Mouse (Mus musculus) forebrain, embryonic 13.5 days (tissue): ENCODE results near the gene Mgat5. TPM values are rescaled to one million over a fixed set of nuclear protein-coding genes. Genes with fewer than 3 reads are reported as not detected.

Experiments
- ATAC-seq: fragments of 200-750 bp; cut with Nextera tagmentation; 2 replicates; pipeline ENCODE4 v1.8.0; 2017
- H3K27ac ChIP-seq: fragments of 300-500 bp; sonication (generic); 2 replicates; pipeline ENCODE4 v1.5.1; 2015; ENCODE audit warnings: inconsistent platforms, mild to moderate bottlenecking, moderate library complexity
- H3K27me3 ChIP-seq: fragments of 300-500 bp; sonication (generic); 2 replicates; pipeline ENCODE4 v1.6.1; 2015; ENCODE audit warnings: mild to moderate bottlenecking, inconsistent platforms
- H3K36me3 ChIP-seq: fragments of 300-500 bp; sonication (generic); 2 replicates; pipeline ENCODE4 v1.6.1; 2015; ENCODE audit warnings: mild to moderate bottlenecking, inconsistent platforms; ENCODE audit not compliant: poor library complexity, severe bottlenecking
- H3K4me1 ChIP-seq: fragments of 300-500 bp; sonication (generic); 2 replicates; pipeline ENCODE4 v1.6.1; 2015; ENCODE audit warnings: inconsistent platforms
- H3K4me2 ChIP-seq: fragments of 300-500 bp; sonication (generic); 2 replicates; pipeline ENCODE4 v1.6.1; 2015; ENCODE audit warnings: inconsistent platforms, mild to moderate bottlenecking, moderate library complexity
- H3K4me3 ChIP-seq: fragments of 300-500 bp; sonication (generic); 2 replicates; pipeline ENCODE4 v1.5.1; 2015; ENCODE audit warnings: mild to moderate bottlenecking, inconsistent platforms
- H3K9ac ChIP-seq: fragments of 300-500 bp; sonication (generic); 2 replicates; pipeline ENCODE4 v1.6.1; 2015; ENCODE audit warnings: mild to moderate bottlenecking, inconsistent platforms
- H3K9me3 ChIP-seq: fragments of 300-500 bp; sonication (generic); replicated peaks from 2 replicates; pipeline ENCODE4 v1.6.1; 2016; ENCODE audit warnings: inconsistent platforms
- WGBS: fragments of 180-500 bp; shearing (Covaris S2); methylation state at CpG from one replicate; pipeline ENCODE4 v1.1.7; 2015; 5-methylcytosine and 5-hydroxymethylcytosine counted together
- polyA plus RNA-seq: library from polyadenylated mRNA; unstranded; fragments of >200 nt; fragmentation: Nextera tagmentation; extraction: Ambion mirVana; gene quantifications from 2 replicates; pipeline ENCODE4 v1.2.1, GENCODE M21; 2015

The Mgat5 gene
- polyA plus RNA-seq, 1 experiment from 2014 or later: 8.9 TPM

- no peak for ATAC-seq
- whole genome bisulfite sequencing: 93% methylated on average over 11 of the region's 11 CpGs
- H3K27me3 ChIP-seq: no peaks in the 10 kb centered on the region
- H3K9ac ChIP-seq: no peak overlapping the region
- peaks cover 10% of the 10 kb centered on the region for H3K4me1 ChIP-seq
- no peak overlapping the region for H3K4me2 ChIP-seq
- no peak overlapping the region for H3K4me3 ChIP-seq
- H3K36me3 ChIP-seq: no peaks in the 10 kb centered on the region
- H3K9me3 ChIP-seq: no peaks in the 10 kb centered on the region
- no peak overlapping the region for H3K27ac ChIP-seq
These were observed 39.4 kb downstream of the Mgat5 start for GRCm38 (mm10) chr1:127244054-127244770.

GRCm38 (mm10) chr1:127246158-127246557, 41.3 kb downstream of the Mgat5 start:
- Histone ChIP-seq H3K27me3 (no peaks in the 10 kb centered on the region), H3K36me3 (no peaks in the 10 kb centered on the region), H3K9me3 (no peaks in the 10 kb centered on the region), H3K4me1 (no peaks in the 10 kb centered on the region), H3K9ac (no peak overlapping the region), H3K4me3 (no peak overlapping the region), H3K4me2 (no peak overlapping the region), H3K27ac (no peak overlapping the region)
- ATAC-seq: no peak
- 87% methylated on average over 6 of the region's 6 CpGs for WGBS

- H3K36me3 ChIP-seq: peaks cover 6% of the 10 kb centered on the region; the same call in 1 of the 2 replicates
- no peak overlapping the region for H3K27ac ChIP-seq
- no peak for ATAC-seq
- no peaks in the 10 kb centered on the region for H3K27me3 ChIP-seq
- H3K4me1 ChIP-seq: no peaks in the 10 kb centered on the region
- WGBS: 77% methylated on average over 1 of the region's 1 CpGs
- no peak overlapping the region for H3K4me3 ChIP-seq
- H3K4me2 ChIP-seq: no peak overlapping the region
- no peak overlapping the region for H3K9ac ChIP-seq
- no peaks in the 10 kb centered on the region for H3K9me3 ChIP-seq
These were observed 43.6 kb downstream of the Mgat5 start for GRCm38 (mm10) chr1:127248433-127248832.

- no peak for ATAC-seq
- peaks cover 6% of the 10 kb centered on the region; the same call in 1 of the 2 replicates for H3K36me3 ChIP-seq
- no peak overlapping the region for H3K27ac ChIP-seq
- H3K4me2 ChIP-seq: no peak overlapping the region
- no peaks in the 10 kb centered on the region for H3K4me1 ChIP-seq
- H3K9me3 ChIP-seq: no peaks in the 10 kb centered on the region
- no peak overlapping the region for H3K4me3 ChIP-seq
- H3K9ac ChIP-seq: no peak overlapping the region
- no peaks in the 10 kb centered on the region for H3K27me3 ChIP-seq
These were observed 44.8 kb downstream of the Mgat5 start for GRCm38 (mm10) chr1:127249621-127250020.

- Histone ChIP-seq H3K4me3 (no peak overlapping the region), H3K4me2 (no peak overlapping the region), H3K36me3 (peaks cover 8% of the 10 kb centered on the region; the same call in 1 of the 2 replicates), H3K9me3 (no peaks in the 10 kb centered on the region), H3K27me3 (no peaks in the 10 kb centered on the region), H3K27ac (no peak overlapping the region), H3K9ac (no peak overlapping the region), H3K4me1 (no peaks in the 10 kb centered on the region)
- no peak for ATAC-seq
These were observed 45.5 kb downstream of the Mgat5 start for GRCm38 (mm10) chr1:127250313-127250712.

GRCm38 (mm10) chr1:127251751-127252150, 46.9 kb downstream of the Mgat5 start:
- Histone ChIP-seq H3K9ac (no peak overlapping the region), H3K9me3 (0 out of 2 replicates have a peak, but pooled peaks cover 7% of the 10 kb centered on the region), H3K4me3 (no peak overlapping the region), H3K27ac (no peak overlapping the region), H3K4me1 (no peaks in the 10 kb centered on the region), H3K36me3 (peaks cover 16% of the 10 kb centered on the region), H3K4me2 (no peak overlapping the region), H3K27me3 (no peaks in the 10 kb centered on the region)
- no peak for ATAC-seq
- WGBS: 95% methylated on average over 7 of the region's 7 CpGs

GRCm38 (mm10) chr1:127257005-127257404, 52.2 kb downstream of the Mgat5 start:
- Histone ChIP-seq H3K27me3 (no peaks in the 10 kb centered on the region), H3K36me3 (peaks cover 9% of the 10 kb centered on the region; the same call in 1 of the 2 replicates), H3K27ac (no peak overlapping the region), H3K4me2 (no peak overlapping the region), H3K4me3 (no peak overlapping the region), H3K4me1 (peaks cover 11% of the 10 kb centered on the region), H3K9ac (no peak overlapping the region), H3K9me3 (0 out of 2 replicates have a peak, but pooled peaks cover 7% of the 10 kb centered on the region)
- ATAC-seq: no peak
- 92% methylated on average over 8 of the region's 8 CpGs for WGBS

GRCm38 (mm10) chr1:127259669-127260068, 54.9 kb downstream of the Mgat5 start:
- Histone ChIP-seq H3K36me3 (peaks cover 9% of the 10 kb centered on the region; the same call in 1 of the 2 replicates), H3K4me1 (peaks cover 20% of the 10 kb centered on the region)

GRCm38 (mm10) chr1:127260969-127261368, 56.2 kb downstream of the Mgat5 start:
- Histone ChIP-seq H3K4me3 (no peak overlapping the region), H3K27ac (no peak overlapping the region), H3K4me2 (no peak overlapping the region), H3K36me3 (peaks cover under 1% of the 10 kb centered on the region; the same call in 1 of the 2 replicates), H3K27me3 (no peaks in the 10 kb centered on the region), H3K9ac (no peak overlapping the region), H3K9me3 (0 out of 2 replicates have a peak, but pooled peaks cover under 1% of the 10 kb centered on the region), H3K4me1 (peaks cover 20% of the 10 kb centered on the region)
- 44% methylated on average over 6 of the region's 6 CpGs for WGBS
- no peak for ATAC-seq

More at GRCm38 (mm10) chr1:127259669-127260068, 54.9 kb downstream of the Mgat5 start:
- Histone ChIP-seq H3K9me3 (0 out of 2 replicates have a peak, but pooled peaks cover 7% of the 10 kb centered on the region), H3K9ac (no peak overlapping the region), H3K27me3 (no peaks in the 10 kb centered on the region), H3K4me3 (no peak overlapping the region), H3K4me2 (no peak overlapping the region), H3K27ac (no peak overlapping the region)
- ATAC-seq: no peak
- 83% methylated on average over 4 of the region's 4 CpGs for WGBS

GRCm38 (mm10) chr1:127262170-127262837, 57.5 kb downstream of the Mgat5 start:
- Histone ChIP-seq H3K9me3 (no peaks in the 10 kb centered on the region), H3K4me1 (peaks cover 20% of the 10 kb centered on the region), H3K27ac (0 out of 2 replicates have a peak overlapping the region, but pooled peaks have one; percentile 3), H3K36me3 (no peaks in the 10 kb centered on the region), H3K9ac (no peak overlapping the region), H3K4me3 (no peak overlapping the region), H3K4me2 (no peak overlapping the region), H3K27me3 (no peaks in the 10 kb centered on the region)
- WGBS: 79% methylated on average over 13 of the region's 13 CpGs
- ATAC-seq: no peak

- Histone ChIP-seq H3K27me3 (no peaks in the 10 kb centered on the region), H3K4me3 (no peak overlapping the region), H3K9me3 (no peaks in the 10 kb centered on the region), H3K4me1 (no peaks in the 10 kb centered on the region), H3K9ac (no peak overlapping the region), H3K36me3 (peaks cover 3% of the 10 kb centered on the region; the same call in 1 of the 2 replicates), H3K4me2 (no peak overlapping the region), H3K27ac (no peak overlapping the region)
- no peak for ATAC-seq
- WGBS: 93% methylated on average over 5 of the region's 5 CpGs
These were observed 63.2 kb downstream of the Mgat5 start for GRCm38 (mm10) chr1:127267985-127268384.

GRCm38 (mm10) chr1:127269343-127269742, 64.5 kb downstream of the Mgat5 start:
- Histone ChIP-seq H3K9ac (no peak overlapping the region), H3K4me1 (no peaks in the 10 kb centered on the region), H3K4me2 (no peak overlapping the region), H3K4me3 (no peak overlapping the region), H3K36me3 (peaks cover 14% of the 10 kb centered on the region; the same call in 1 of the 2 replicates), H3K27ac (no peak overlapping the region), H3K27me3 (no peaks in the 10 kb centered on the region), H3K9me3 (no peaks in the 10 kb centered on the region)
- 65% methylated on average over 3 of the region's 3 CpGs for WGBS
- ATAC-seq: no peak
